Mouse (Mus musculus): ENCODE measurements around the gene Vmn1r165. TPM values are rescaled to one million over a fixed set of nuclear protein-coding genes. Genes with fewer than 3 reads are reported as not detected.
"Not testable (repeated sequence)": the region's sequence is repeated elsewhere in the genome, so short reads cannot be mapped to it uniquely, and the experiment has no call there.

Vmn1r165 gene
- not detected in 2 replicates for total RNA-seq (2017)

GRCm38 (mm10) chr7:23217032-23217431, at the start of gene Vmn1r165:
Vmn1r165 (plus strand) TSS chr7:23217332.
- ATAC-seq (replicated peaks; ENCODE audit: low read depth, poor library complexity, severe bottlenecking), result not testable (repeated sequence)

GRCm38 (mm10) chr7:23251582-23251981, 34.5 kb downstream of the Vmn1r165 start, which contains the start of gene Vmn1r166:
Vmn1r166 (minus strand) TSS chr7:23251682.
- ATAC-seq (replicated peaks; ENCODE audit: low read depth, poor library complexity, severe bottlenecking), result not testable (repeated sequence)

Other genes starting within 250 kb of the Vmn1r165 start
- gene Gm4214, start 232.7 kb upstream of the Vmn1r165 start, total RNA-seq (2017), result not detected in 2 replicates
- gene Gm4216, start 197.4 kb upstream of the Vmn1r165 start, total RNA-seq (2017), result not detected in 2 replicates
- not detected in 2 replicates for gene Vmn1r163, start 161.8 kb upstream of the Vmn1r165 start, total RNA-seq (2017)
- not detected in 2 replicates for gene Gm8720, start 149.9 kb upstream of the Vmn1r165 start, total RNA-seq (2017)
- gene Gm10662, start 72.9 kb upstream of the Vmn1r165 start, total RNA-seq (2017), result not detected in 2 replicates
- not detected in 2 replicates for gene Vmn1r166, start 34.4 kb downstream of the Vmn1r165 start, total RNA-seq (2017)
- not detected in 2 replicates for gene Gm6902, start 61.6 kb downstream of the Vmn1r165 start, total RNA-seq (2017)
- gene Nlrp4e, start 83.9 kb downstream of the Vmn1r165 start, total RNA-seq (2017), result not detected in 2 replicates
- gene Nlrp5, start 168.6 kb downstream of the Vmn1r165 start, total RNA-seq (2017), result not detected in 2 replicates

Measured in common myeloid progenitor, adult 5-6 weeks (primary cell).